Mouse (Mus musculus): ENCODE measurements around the gene Xxylt1. TPM values are rescaled to one million over a fixed set of nuclear protein-coding genes. Genes with fewer than 3 reads are reported as not detected.
"Not testable (repeated sequence)": the region's sequence is repeated elsewhere in the genome, so short reads cannot be mapped to it uniquely, and the experiment has no call there.

The Xxylt1 gene
- total and polyA plus RNA-seq, 3 experiments, result 12.8 to 164 (median 26.6) TPM

- H3K4me3 ChIP-seq (ENCODE audit: control insufficient read depth in 1 of 2, insufficient read depth in 1 of 2, low read depth in 2 of 2, low read length in 2 of 2), result no peak overlapping the region
- H3K9me3 ChIP-seq (replicated peaks; ENCODE audit: insufficient read depth, low read length), result no peaks in the 10 kb centered on the region
- H3K4me1 ChIP-seq (ENCODE audit: control insufficient read depth in 1 of 2, insufficient read depth in 2 of 2, low read length in 2 of 2), result no peaks in the 10 kb centered on the region
- TF ChIP-seq TCF12 (IDR thresholded peaks at IDR 0.05; ENCODE audit: low read depth, low read length) (no peak), E2F4 (IDR thresholded peaks at IDR 0.05; ENCODE audit: borderline replicate concordance, low read depth, low read length) (no peak), MYC (IDR thresholded peaks at IDR 0.05; ENCODE audit: low read depth, low read length) (no peak), SIN3A (IDR thresholded peaks at IDR 0.05; ENCODE audit: low read length) (no peak), POLR2AphosphoS5 (IDR thresholded peaks at IDR 0.05; ENCODE audit: borderline replicate concordance, low read depth, low read length) (no peak), CHD1 (IDR thresholded peaks at IDR 0.05; ENCODE audit: low read depth, low read length) (no peak), ZMIZ1 (IDR thresholded peaks at IDR 0.05; ENCODE audit: low read depth, low read length) (no peak), RAD21 (IDR thresholded peaks at IDR 0.05; ENCODE audit: low read depth, low read length) (no peak), USF2 (IDR thresholded peaks at IDR 0.05; ENCODE audit: borderline replicate concordance in 1 of 2, insufficient read depth in 1 of 2, low read depth in 1 of 2, low read length in 2 of 2) (no peak), CTCF (IDR thresholded peaks at IDR 0.05 in 2 of 3, conservative IDR thresholded peaks at IDR 0.05 in 1 of 3; ENCODE audit: control insufficient read depth in 1 of 3, insufficient read depth in 1 of 3, low read depth in 2 of 3, low read length in 3 of 3, poor library complexity in 1 of 3, severe bottlenecking in 1 of 3) (no peak), SMC3 (IDR thresholded peaks at IDR 0.05; ENCODE audit: low read depth, low read length) (no peak), NRF1 (IDR thresholded peaks at IDR 0.05; ENCODE audit: insufficient read depth, low read depth, low read length, poor library complexity, severe bottlenecking) (no peak), USF1 (IDR thresholded peaks at IDR 0.05; ENCODE audit: low read depth, low read length) (no peak), POLR2A (IDR thresholded peaks at IDR 0.05; ENCODE audit: control insufficient read depth in 1 of 2, insufficient read depth in 1 of 2, low read depth in 1 of 2, low read length in 2 of 2, poor library complexity in 1 of 2) (no peak), EP300 (IDR thresholded peaks at IDR 0.05; ENCODE audit: low read depth in 1 of 2, low read length in 2 of 2) (no peak), MYB (IDR thresholded peaks at IDR 0.05; ENCODE audit: low read depth, low read length) (no peak), MXI1 (IDR thresholded peaks at IDR 0.05; ENCODE audit: low read depth, low read length) (no peak)
- H3K9ac ChIP-seq (ENCODE audit: control insufficient read depth, low read depth, low read length, poor library complexity, severe bottlenecking), result no peak overlapping the region
- no peaks in the 10 kb centered on the region for H3K79me2 ChIP-seq (ENCODE audit: control insufficient read depth, insufficient read depth, low read length, poor library complexity)
- no peak for DNase-seq (ENCODE audit: low read depth, low spot score)
- no peak overlapping the region for H3K27ac ChIP-seq (ENCODE audit: control insufficient read depth, low read depth, low read length)
- H3K27me3 ChIP-seq (ENCODE audit: control insufficient read depth in 1 of 2, insufficient read depth in 2 of 2, low read length in 2 of 2), result no peaks in the 10 kb centered on the region
- H3K36me3 ChIP-seq (ENCODE audit: control insufficient read depth in 1 of 2, insufficient read depth in 2 of 2, low read length in 2 of 2), result no peaks in the 10 kb centered on the region; a peak in 1 of 4 replicates
Measured at GRCm38 (mm10) chr16:31005693-31006092, 75.5 kb downstream of the Xxylt1 start.

DNA sequence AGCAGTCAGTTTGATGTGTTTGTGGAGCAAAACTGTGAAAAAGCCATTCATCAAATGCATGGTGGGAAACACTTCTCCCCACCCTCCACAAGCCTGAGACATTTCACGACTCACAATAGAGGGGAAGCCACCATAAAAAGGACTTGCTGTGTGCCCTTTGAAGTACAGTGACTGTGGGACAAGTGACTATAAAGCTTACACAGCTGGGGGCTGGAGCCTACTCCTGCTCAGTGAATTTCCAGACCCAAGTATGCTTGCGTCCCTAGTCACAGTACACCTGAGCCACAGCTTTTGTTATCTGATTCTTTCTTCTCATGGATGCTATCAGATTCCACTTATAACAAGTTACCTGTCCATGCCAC lies 76.9 kb downstream of the Xxylt1 start:
- Histone ChIP-seq H3K4me3 (ENCODE audit: control insufficient read depth in 1 of 2, insufficient read depth in 1 of 2, low read depth in 2 of 2, low read length in 2 of 2) (no peak overlapping the region), H3K36me3 (ENCODE audit: control insufficient read depth in 1 of 2, insufficient read depth in 2 of 2, low read length in 2 of 2) (no peaks in the 10 kb centered on the region; a peak in 1 of 4 replicates), H3K79me2 (ENCODE audit: control insufficient read depth, insufficient read depth, low read length, poor library complexity) (no peaks in the 10 kb centered on the region), H3K9me3 (replicated peaks; ENCODE audit: insufficient read depth, low read length) (no peaks in the 10 kb centered on the region), H3K27ac (ENCODE audit: control insufficient read depth, low read depth, low read length) (no peak overlapping the region), H3K4me1 (ENCODE audit: control insufficient read depth in 1 of 2, insufficient read depth in 2 of 2, low read length in 2 of 2) (no peaks in the 10 kb centered on the region), H3K9ac (ENCODE audit: control insufficient read depth, low read depth, low read length, poor library complexity, severe bottlenecking) (no peak overlapping the region), H3K27me3 (ENCODE audit: control insufficient read depth in 1 of 2, insufficient read depth in 2 of 2, low read length in 2 of 2) (no peaks in the 10 kb centered on the region)
- no peak for DNase-seq (ENCODE audit: low read depth, low spot score)
- no peak for TF ChIP-seq CHD2 (IDR thresholded peaks at IDR 0.05; ENCODE audit: low read length)
- no peak for TF ChIP-seq BHLHE40 (IDR thresholded peaks at IDR 0.05; ENCODE audit: borderline replicate concordance, low read depth, low read length)
- no peak for TF ChIP-seq MXI1 (IDR thresholded peaks at IDR 0.05; ENCODE audit: low read depth, low read length)
- no peak for TF ChIP-seq RAD21 (IDR thresholded peaks at IDR 0.05; ENCODE audit: low read depth, low read length)
- no peak for TF ChIP-seq EP300 (IDR thresholded peaks at IDR 0.05; ENCODE audit: low read depth in 1 of 2, low read length in 2 of 2)
- TF ChIP-seq SMC3 (IDR thresholded peaks at IDR 0.05; ENCODE audit: low read depth, low read length), result no peak
- TF ChIP-seq MAZ (IDR thresholded peaks at IDR 0.05; ENCODE audit: low read depth, low read length), result no peak
- no peak for TF ChIP-seq ZNF384 (IDR thresholded peaks at IDR 0.05; ENCODE audit: low read depth, low read length)
- TF ChIP-seq JUND (IDR thresholded peaks at IDR 0.05; ENCODE audit: low read depth, low read length), result no peak
- no peak for TF ChIP-seq TCF12 (IDR thresholded peaks at IDR 0.05; ENCODE audit: low read depth, low read length)

DNA sequence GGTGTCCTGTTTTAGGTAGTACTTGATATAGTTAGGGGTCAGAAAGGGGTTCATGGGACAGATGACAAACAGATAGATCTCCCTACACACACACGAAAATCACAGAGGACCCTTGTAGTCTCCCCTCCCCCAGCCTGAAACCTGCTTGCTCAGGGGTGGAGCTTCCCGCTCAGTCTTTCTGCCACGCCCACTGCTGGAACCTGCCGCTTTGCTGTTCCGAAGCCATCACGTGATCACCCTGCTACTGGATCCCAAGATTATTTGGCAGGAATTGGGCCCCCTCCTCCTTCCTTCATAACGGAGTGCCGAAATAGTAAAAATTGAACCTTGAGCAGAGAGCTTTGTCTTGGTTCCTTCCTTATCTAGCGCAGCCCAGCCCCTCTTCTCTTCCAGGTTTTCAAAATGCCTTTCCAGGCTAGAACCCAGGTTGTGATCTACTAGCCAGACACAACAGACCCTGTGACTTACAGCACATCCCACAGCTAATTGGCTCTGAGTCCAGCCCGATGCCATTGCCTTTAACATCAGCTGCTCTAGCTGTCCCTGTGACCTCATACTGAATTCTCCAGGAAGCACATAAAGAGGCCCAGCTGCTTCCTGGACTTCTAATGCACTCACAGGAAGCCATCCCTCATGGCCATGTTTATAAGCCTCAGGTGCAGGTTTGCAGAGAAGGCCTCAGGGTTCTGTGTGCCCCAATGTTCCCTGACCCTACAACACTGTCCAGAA lies 77.5 kb downstream of the Xxylt1 start:
- H3K9me3 ChIP-seq (replicated peaks; ENCODE audit: insufficient read depth, low read length); H3K9ac ChIP-seq (ENCODE audit: control insufficient read depth, low read depth, low read length, poor library complexity, severe bottlenecking); H3K27ac ChIP-seq (ENCODE audit: control insufficient read depth, low read depth, low read length); DNase-seq (ENCODE audit: low read depth, low spot score); H3K27me3 ChIP-seq (ENCODE audit: control insufficient read depth in 1 of 2, insufficient read depth in 2 of 2, low read length in 2 of 2); H3K79me2 ChIP-seq (ENCODE audit: control insufficient read depth, insufficient read depth, low read length, poor library complexity); H3K4me3 ChIP-seq (ENCODE audit: control insufficient read depth in 1 of 2, insufficient read depth in 1 of 2, low read depth in 2 of 2, low read length in 2 of 2); H3K36me3 ChIP-seq (ENCODE audit: control insufficient read depth in 1 of 2, insufficient read depth in 2 of 2, low read length in 2 of 2); H3K4me1 ChIP-seq (ENCODE audit: control insufficient read depth in 1 of 2, insufficient read depth in 2 of 2, low read length in 2 of 2): not testable (repeated sequence)

Data from MEL (cell line).